Mouse (Mus musculus): ENCODE measurements around the gene Atp2c2. TPM values are rescaled to one million over a fixed set of nuclear protein-coding genes. Genes with fewer than 3 reads are reported as not detected.

Gene Atp2c2
- polyA plus RNA-seq, 1 experiment from 2014 or later = 0.12 TPM

DNA sequence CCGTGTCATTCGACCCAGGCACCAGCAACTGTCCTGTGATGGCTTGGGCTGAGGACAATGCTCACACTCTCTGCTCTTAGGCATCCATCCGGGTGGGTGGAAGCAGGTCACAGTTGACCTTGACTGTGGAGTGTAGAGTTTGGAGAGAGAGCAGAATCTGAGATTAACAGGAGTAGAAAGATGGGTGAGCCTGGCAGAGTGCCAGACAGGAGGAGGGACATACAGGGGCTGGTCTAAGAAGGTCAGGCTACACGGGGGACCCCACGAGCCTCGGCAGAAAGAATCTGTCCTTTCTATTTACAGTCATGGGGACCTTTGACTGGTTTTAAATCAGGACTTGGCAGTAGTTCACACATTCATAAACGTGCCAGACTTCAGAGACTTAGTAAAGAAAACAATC lies 3.2 kb downstream of the Atp2c2 start:
- Histone ChIP-seq H3K4me1 (replicated peaks) (peaks cover 12% of the 10 kb centered on the region), H3K9ac (no peak overlapping the region), H3K27me3 (peaks cover 47% of the 10 kb centered on the region), H3K4me3 (replicated peaks) (no peak overlapping the region), H3K27ac (replicated peaks) (no peak overlapping the region), H3K9me3 (replicated peaks) (no peaks in the 10 kb centered on the region), H3K4me2 (no peak overlapping the region), H3K36me3 (replicated peaks) (no peaks in the 10 kb centered on the region)
- no peak for ATAC-seq (ENCODE audit: insufficient read depth)
- WGBS (ENCODE audit: insufficient replicate concordance) = 53% methylated on average over 7 of the region's 7 CpGs

GRCm38 (mm10) chr8:119707146-119707545 lies 7.3 kb downstream of the Atp2c2 start:
- peaks cover 6% of the 10 kb centered on the region for H3K27me3 ChIP-seq
- ATAC-seq (ENCODE audit: insufficient read depth) = no peak
- no peak overlapping the region for H3K9ac ChIP-seq
- peaks cover 5% of the 10 kb centered on the region; the same call in 1 of the 2 replicates for H3K4me1 ChIP-seq (replicated peaks)
- H3K9me3 ChIP-seq (replicated peaks) = no peaks in the 10 kb centered on the region
- no peak overlapping the region for H3K27ac ChIP-seq (replicated peaks)
- H3K36me3 ChIP-seq (replicated peaks) = no peaks in the 10 kb centered on the region
- WGBS (ENCODE audit: insufficient replicate concordance) = 61% methylated on average over 9 of the region's 9 CpGs
- H3K4me2 ChIP-seq = no peak overlapping the region
- H3K4me3 ChIP-seq (replicated peaks) = no peak overlapping the region

- Histone ChIP-seq H3K4me3 (replicated peaks) (no peak overlapping the region), H3K27ac (replicated peaks) (no peak overlapping the region), H3K4me1 (replicated peaks) (peaks cover 9% of the 10 kb centered on the region; the same call in 1 of the 2 replicates), H3K9ac (no peak overlapping the region), H3K27me3 (no peaks in the 10 kb centered on the region), H3K9me3 (replicated peaks) (no peaks in the 10 kb centered on the region), H3K36me3 (replicated peaks) (no peaks in the 10 kb centered on the region), H3K4me2 (no peak overlapping the region)
- ATAC-seq (ENCODE audit: insufficient read depth) = no peak
- WGBS (ENCODE audit: insufficient replicate concordance) = 68% methylated on average over 8 of the region's 8 CpGs
Measured at GRCm38 (mm10) chr8:119708471-119708870, 8.7 kb downstream of the Atp2c2 start.

DNA sequence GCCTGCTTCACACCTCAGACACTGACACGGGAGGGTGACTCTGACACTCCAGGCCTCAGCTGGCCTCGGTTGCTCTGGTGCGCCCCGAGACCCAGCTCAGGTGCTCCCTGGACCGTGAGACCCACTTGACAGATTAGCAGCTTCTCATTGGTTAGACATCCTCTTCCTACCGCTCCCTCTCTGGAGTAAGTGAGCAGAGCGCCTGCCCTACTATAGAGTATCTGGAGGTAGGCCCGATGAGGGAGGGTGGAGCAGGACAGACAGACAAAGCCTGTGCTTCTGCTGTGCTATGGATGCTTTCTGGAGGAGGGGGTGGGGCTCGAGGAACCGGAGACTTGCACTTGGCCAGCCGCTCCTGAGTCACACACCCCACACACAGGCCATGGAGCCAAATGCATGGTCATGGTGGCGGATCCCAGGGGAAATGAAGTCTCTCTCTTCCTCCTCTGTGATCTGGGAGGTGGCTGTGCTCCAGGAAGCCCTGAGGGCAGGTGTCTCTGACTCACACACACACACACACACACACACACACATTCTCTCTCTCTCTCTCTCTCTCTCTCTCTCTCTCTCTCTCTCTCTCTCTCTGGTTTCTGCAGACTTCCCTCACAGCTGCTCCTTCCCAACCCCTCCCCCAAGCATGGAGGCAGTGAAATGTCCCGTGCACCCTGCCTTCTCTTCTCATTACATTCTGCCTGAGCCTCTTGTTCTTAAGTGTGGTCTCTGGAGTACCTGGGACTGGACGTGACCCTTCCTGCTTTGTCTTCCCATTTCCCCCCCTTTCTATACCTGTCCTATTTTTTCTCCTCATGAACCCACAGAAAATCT lies 9.3 kb downstream of the Atp2c2 start:
- Histone ChIP-seq H3K27me3 (no peaks in the 10 kb centered on the region), H3K4me1 (replicated peaks) (peaks cover 9% of the 10 kb centered on the region; the same call in 1 of the 2 replicates), H3K9ac (no peak overlapping the region), H3K4me3 (replicated peaks) (no peak overlapping the region), H3K36me3 (replicated peaks) (no peaks in the 10 kb centered on the region), H3K27ac (replicated peaks) (no peak overlapping the region), H3K9me3 (replicated peaks) (no peaks in the 10 kb centered on the region), H3K4me2 (no peak overlapping the region)
- ATAC-seq (ENCODE audit: insufficient read depth) = 0 out of 2 replicates have a peak, but pooled peaks have one; percentile 7
- 51% methylated on average over 14 of the region's 14 CpGs for WGBS (ENCODE audit: insufficient replicate concordance)

DNA sequence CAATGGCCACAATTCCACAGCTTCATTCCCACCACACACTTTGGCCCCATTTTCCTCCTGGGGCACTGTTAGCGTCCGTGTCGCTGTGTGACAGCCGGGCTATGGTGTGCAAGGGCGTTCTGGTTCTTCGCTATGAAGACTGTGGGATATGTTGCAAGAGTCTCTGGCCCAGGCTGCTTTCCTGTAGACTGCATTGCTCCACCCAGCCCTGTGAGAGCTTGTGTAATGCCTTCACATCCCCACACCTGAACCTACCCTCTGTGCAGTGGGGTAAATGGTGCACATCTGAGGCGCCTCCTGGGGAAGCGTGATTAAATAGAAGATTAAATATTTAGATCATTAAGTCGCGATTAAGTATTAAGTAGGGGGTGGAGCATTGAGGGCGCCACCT lies 9.9 kb downstream of the Atp2c2 start:
- Histone ChIP-seq H3K4me2 (no peak overlapping the region), H3K4me3 (replicated peaks) (no peak overlapping the region), H3K4me1 (replicated peaks) (peaks cover 9% of the 10 kb centered on the region; the same call in 1 of the 2 replicates), H3K9me3 (replicated peaks) (no peaks in the 10 kb centered on the region), H3K9ac (no peak overlapping the region), H3K27me3 (0 out of 2 replicates have a peak, but pooled peaks cover 3% of the 10 kb centered on the region), H3K27ac (replicated peaks) (no peak overlapping the region), H3K36me3 (replicated peaks) (no peaks in the 10 kb centered on the region)
- 63% methylated on average over 11 of the region's 11 CpGs for WGBS (ENCODE audit: insufficient replicate concordance)
- 0 out of 2 replicates have a peak, but pooled peaks have one; percentile 26 for ATAC-seq (ENCODE audit: insufficient read depth)

- ATAC-seq (ENCODE audit: insufficient read depth) = no peak
- Histone ChIP-seq H3K9me3 (replicated peaks) (no peaks in the 10 kb centered on the region), H3K4me2 (no peak overlapping the region), H3K4me1 (replicated peaks) (peaks cover 21% of the 10 kb centered on the region), H3K4me3 (replicated peaks) (no peak overlapping the region), H3K36me3 (replicated peaks) (no peaks in the 10 kb centered on the region), H3K9ac (no peak overlapping the region), H3K27ac (replicated peaks) (no peak overlapping the region; the same call in 1 of the 2 replicates), H3K27me3 (peaks cover 5% of the 10 kb centered on the region; the same call in 1 of the 2 replicates)
- WGBS (ENCODE audit: insufficient replicate concordance) = 46% methylated on average over 6 of the region's 6 CpGs
Measured at GRCm38 (mm10) chr8:119712226-119712625, 12.4 kb downstream of the Atp2c2 start.

DNA sequence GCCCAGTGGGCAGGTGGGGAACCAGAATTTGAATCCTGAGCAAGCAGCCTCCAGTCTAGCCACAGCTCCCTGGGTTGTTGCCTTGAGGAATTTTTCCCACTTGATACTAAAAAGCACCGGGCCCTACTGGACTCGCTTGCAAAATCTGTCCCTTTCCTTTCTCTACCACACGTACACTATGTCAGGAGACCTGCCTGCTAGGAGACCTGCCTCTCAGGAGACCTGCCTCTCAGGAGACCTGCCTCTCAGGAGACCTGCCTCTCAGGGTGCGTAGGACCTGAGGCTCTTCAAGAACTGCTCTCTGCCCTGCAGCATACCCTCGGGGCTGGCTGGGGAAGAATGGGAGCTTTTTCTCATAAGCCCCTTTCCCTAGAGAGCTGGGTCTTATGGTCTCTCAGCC lies 13.6 kb downstream of the Atp2c2 start:
- H3K9me3 ChIP-seq (replicated peaks) = no peaks in the 10 kb centered on the region
- no peaks in the 10 kb centered on the region for H3K36me3 ChIP-seq (replicated peaks)
- H3K4me3 ChIP-seq (replicated peaks) = no peak overlapping the region
- no peak overlapping the region for H3K4me2 ChIP-seq
- 63% methylated on average over 5 of the region's 5 CpGs for WGBS (ENCODE audit: insufficient replicate concordance)
- ATAC-seq (ENCODE audit: insufficient read depth) = no peak
- H3K27me3 ChIP-seq = peaks cover 5% of the 10 kb centered on the region; the same call in 1 of the 2 replicates
- H3K27ac ChIP-seq (replicated peaks) = no peak overlapping the region
- H3K4me1 ChIP-seq (replicated peaks) = peaks cover 27% of the 10 kb centered on the region
- no peak overlapping the region for H3K9ac ChIP-seq

- Histone ChIP-seq H3K9ac (no peak overlapping the region), H3K36me3 (replicated peaks) (no peaks in the 10 kb centered on the region), H3K4me2 (no peak overlapping the region), H3K4me1 (replicated peaks) (peaks cover 22% of the 10 kb centered on the region), H3K27ac (replicated peaks) (no peak overlapping the region), H3K4me3 (replicated peaks) (no peak overlapping the region), H3K27me3 (peaks cover 8% of the 10 kb centered on the region; the same call in 1 of the 2 replicates), H3K9me3 (replicated peaks) (no peaks in the 10 kb centered on the region)
- WGBS (ENCODE audit: insufficient replicate concordance) = 34% methylated on average over 12 of the region's 12 CpGs
- ATAC-seq (ENCODE audit: insufficient read depth) = 0 out of 2 replicates have a peak, but pooled peaks have one; percentile 22
Measured at GRCm38 (mm10) chr8:119715221-119715620, 15.4 kb downstream of the Atp2c2 start.

- Histone ChIP-seq H3K9me3 (replicated peaks) (no peaks in the 10 kb centered on the region), H3K36me3 (replicated peaks) (no peaks in the 10 kb centered on the region), H3K27me3 (peaks cover 11% of the 10 kb centered on the region; the same call in 1 of the 2 replicates), H3K4me2 (no peak overlapping the region), H3K4me3 (replicated peaks) (no peak overlapping the region), H3K27ac (replicated peaks) (no peak overlapping the region), H3K4me1 (replicated peaks) (peaks cover 22% of the 10 kb centered on the region), H3K9ac (no peak overlapping the region)
- no peak for ATAC-seq (ENCODE audit: insufficient read depth)
Measured at GRCm38 (mm10) chr8:119716730-119717299, 17.0 kb downstream of the Atp2c2 start.

GRCm38 (mm10) chr8:119717765-119718164 lies 18.0 kb downstream of the Atp2c2 start:
- H3K27ac ChIP-seq (replicated peaks) = no peak overlapping the region
- no peak overlapping the region for H3K4me3 ChIP-seq (replicated peaks)
- peaks cover 18% of the 10 kb centered on the region for H3K4me1 ChIP-seq (replicated peaks)
- no peak overlapping the region for H3K4me2 ChIP-seq
- no peak overlapping the region for H3K9ac ChIP-seq
- H3K27me3 ChIP-seq = peaks cover 11% of the 10 kb centered on the region; the same call in 1 of the 2 replicates
- WGBS (ENCODE audit: insufficient replicate concordance) = 46% methylated on average over 9 of the region's 9 CpGs
- H3K9me3 ChIP-seq (replicated peaks) = no peaks in the 10 kb centered on the region
- ATAC-seq (ENCODE audit: insufficient read depth) = no peak
- no peaks in the 10 kb centered on the region for H3K36me3 ChIP-seq (replicated peaks)

DNA sequence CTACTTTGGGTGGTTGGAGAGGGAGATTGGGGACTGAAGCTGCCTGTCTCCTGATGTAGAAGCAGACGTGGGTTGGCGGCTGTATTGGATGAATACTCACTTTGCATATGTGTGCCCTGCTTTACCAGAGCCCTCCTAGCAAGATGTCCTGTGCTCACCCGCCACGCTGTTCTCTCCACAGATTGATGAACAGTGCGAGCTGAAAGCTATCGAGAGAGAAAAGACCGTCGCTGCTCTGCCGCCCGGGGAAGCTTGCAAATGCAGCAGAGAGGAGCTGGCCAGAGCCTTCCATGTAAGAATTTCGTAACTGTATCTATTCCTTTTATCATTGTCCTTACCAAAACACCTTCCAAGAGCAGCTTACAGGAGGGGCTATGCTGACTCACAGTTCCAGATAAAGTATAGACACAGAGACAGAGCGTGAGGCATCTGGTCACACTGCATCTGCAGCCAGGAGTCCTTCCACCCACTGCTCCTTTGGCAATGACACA lies 19.2 kb downstream of the Atp2c2 start:
- H3K27me3 ChIP-seq = peaks cover 11% of the 10 kb centered on the region; the same call in 1 of the 2 replicates
- H3K4me2 ChIP-seq = no peak overlapping the region

More for the DNA sequence above, 19.2 kb downstream of the Atp2c2 start:
- Histone ChIP-seq H3K9ac (no peak overlapping the region), H3K4me1 (replicated peaks) (peaks cover 18% of the 10 kb centered on the region), H3K36me3 (replicated peaks) (no peaks in the 10 kb centered on the region), H3K9me3 (replicated peaks) (no peaks in the 10 kb centered on the region), H3K4me3 (replicated peaks) (no peak overlapping the region), H3K27ac (replicated peaks) (no peak overlapping the region)
- WGBS (ENCODE audit: insufficient replicate concordance) = 58% methylated on average over 12 of the region's 12 CpGs
- ATAC-seq (ENCODE audit: insufficient read depth) = no peak
